Mouse (Mus musculus): ENCODE data around the gene Izumo1.

DNA sequence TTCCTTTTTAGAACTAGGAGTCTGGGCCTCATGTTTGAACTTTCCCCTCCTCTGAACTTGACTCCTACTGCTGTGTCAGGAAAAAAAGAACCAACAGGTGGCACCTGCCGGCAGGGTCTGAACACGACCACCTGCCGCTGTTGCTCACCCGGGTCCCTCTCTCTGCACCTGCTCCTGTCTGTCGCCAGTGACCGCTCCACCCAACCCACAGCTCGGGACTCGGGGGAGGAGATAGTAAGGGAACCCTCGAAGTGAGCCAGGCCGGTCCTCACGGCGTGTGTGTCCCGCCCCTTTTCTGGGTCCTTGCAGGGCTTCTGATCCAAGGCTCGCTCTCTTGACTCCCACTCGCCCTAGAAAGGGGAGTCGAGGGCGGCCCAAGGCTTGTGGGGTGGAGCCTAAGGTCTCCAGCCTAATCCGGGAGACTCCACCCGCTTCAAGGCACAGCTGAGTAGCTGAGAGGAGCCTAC, 18.0 kb downstream of the Izumo1 start, which contains the start of gene Mamstr:
- TF ChIP-seq POLR2A (IDR thresholded peaks at IDR 0.05; ENCODE audit: insufficient read depth, low read depth, low read length), result no peak
- TF ChIP-seq CTCF (IDR thresholded peaks at IDR 0.05; ENCODE audit: insufficient read depth, low read depth, low read length), result no peak

All from olfactory bulb, adult 2 months (tissue).